Mouse (Mus musculus) liver, embryonic 14.5 days (tissue): Measurements from ENCODE around the gene Pkdcc. TPM values are rescaled to one million over a fixed set of nuclear protein-coding genes. Genes with fewer than 3 reads are reported as not detected.

ENCODE experiments used
- ATAC-seq: fragments of 200-750 bp; cut with Nextera tagmentation; 2 replicates; pipeline ENCODE4 v1.8.0; 2017; ENCODE audit warnings: moderate number of reproducible peaks, mild to moderate bottlenecking, moderate library complexity; ENCODE audit not compliant: insufficient read depth
- DNase-seq, 3 experiments: peaks; one replicate each; pipeline ENCODE4 v3.0.0-alpha.2; 2012 to 2013; ENCODE audit warnings: low read depth in 3 of 3, low spot score in 3 of 3
- H3K27ac ChIP-seq: fragments of 300-500 bp; sonication (generic); 2 replicates; pipeline ENCODE4 v1.5.1; 2014; ENCODE audit warnings: moderate library complexity, mild to moderate bottlenecking, control low read depth, inconsistent platforms
- H3K27me3 ChIP-seq: fragments of 300-500 bp; sonication (generic); 2 replicates; pipeline ENCODE4 v1.6.1; 2014; ENCODE audit warnings: mild to moderate bottlenecking, low read length, moderate library complexity; ENCODE audit not compliant: control insufficient read depth, insufficient read depth
- H3K36me3 ChIP-seq: fragments of 300-500 bp; sonication (generic); replicated peaks from 2 replicates; pipeline ENCODE4 v1.6.1; 2014; ENCODE audit warnings: low read depth; ENCODE audit not compliant: control insufficient read depth, insufficient read depth
- H3K4me1 ChIP-seq, 2 experiments: fragments of 200-500 bp in 1 of 2; fragments of 300-500 bp in 1 of 2; sonication (generic) in 1 of 2; replicated peaks; 2 replicates each; pipeline ENCODE4 v1.6.1; 2012 to 2014; ENCODE audit warnings: antibody characterized with exemption in 1 of 2, inconsistent platforms in 1 of 2, low read length in 1 of 2; ENCODE audit not compliant: control insufficient read depth in 2 of 2, insufficient read depth in 2 of 2
- H3K4me2 ChIP-seq: fragments of 300-500 bp; sonication (generic); 2 replicates; pipeline ENCODE4 v1.6.1; 2014; ENCODE audit warnings: low read depth, mild to moderate bottlenecking, control low read depth, moderate library complexity
- H3K4me3 ChIP-seq, 2 experiments: fragments of 200-500 bp in 1 of 2; fragments of 300-500 bp in 1 of 2; sonication (generic) in 1 of 2; 2 replicates each; pipeline ENCODE4 v1.5.1; 2012 to 2014; ENCODE audit warnings: low read depth in 2 of 2, low read length in 2 of 2, mild to moderate bottlenecking in 2 of 2, control low read depth in 1 of 2, inconsistent platforms in 1 of 2, moderate library complexity in 1 of 2; ENCODE audit not compliant: insufficient read depth in 1 of 2
- H3K9ac ChIP-seq: fragments of 300-500 bp; sonication (generic); replicated peaks from 2 replicates; pipeline ENCODE4 v1.6.1; 2014; ENCODE audit warnings: mild to moderate bottlenecking, control low read depth, moderate library complexity
- H3K9me3 ChIP-seq: fragments of 300-500 bp; sonication (generic); 2 replicates; pipeline ENCODE4 v1.6.1; 2016; ENCODE audit warnings: low read length, mixed read lengths; ENCODE audit not compliant: control insufficient read depth
- CTCF ChIP-seq: IDR thresholded peaks from 2 replicates; pipeline ENCODE4 v1.5.1; 2016; ENCODE audit warnings: antibody characterized with exemption, low read depth, control low read depth
- EP300 ChIP-seq: IDR thresholded peaks from 2 replicates; pipeline ENCODE4 v1.6.1; 2016; ENCODE audit warnings: antibody characterized with exemption, low read depth
- WGBS: fragments of 180-500 bp; shearing (Covaris S2); extraction: QIAGEN DNeasy Blood & Tissue Kit; methylation state at CpG from one replicate; pipeline ENCODE4 v1.1.7; 2014; ENCODE audit not compliant: insufficient replicate concordance; 5-methylcytosine and 5-hydroxymethylcytosine counted together
- polyA plus RNA-seq, 2 experiments: library from polyadenylated mRNA; depleted of rRNA in 1 of 2; stranded (reverse) in 1 of 2; unstranded in 1 of 2; fragments of >200 nt; fragmentation: Nextera tagmentation in 1 of 2; extraction: Ambion mirVana in 1 of 2; gene quantifications; 2 replicates each; pipeline versions ENCODE4 v1.2.1 to v1.2.3; 2012 to 2014

Gene Pkdcc
- polyA plus RNA-seq, 2 experiments = 2.3 to 14.7 TPM

DNA sequence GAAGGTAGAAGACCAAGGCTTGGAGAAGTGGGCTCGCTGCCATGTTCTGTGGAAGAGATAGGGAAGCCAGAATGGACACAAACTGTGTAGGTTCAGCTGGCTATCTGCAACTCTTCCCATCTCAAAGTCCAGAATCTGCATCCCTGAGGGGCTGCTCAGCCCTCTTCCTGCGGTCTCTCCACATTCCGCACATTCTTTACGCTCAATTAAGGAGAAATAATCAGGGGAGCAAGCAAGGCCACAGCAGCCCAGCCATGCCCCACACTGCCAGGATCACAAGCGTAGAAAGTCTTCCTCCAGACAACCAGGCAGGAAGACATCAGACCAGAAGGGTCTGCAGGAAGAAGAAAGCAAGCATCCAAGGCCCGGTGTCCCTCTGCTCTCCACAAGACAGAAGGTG is 13.8 kb upstream of the Pkdcc start:
- ATAC-seq = no peak
- Histone ChIP-seq H3K4me1 (0 out of 4 replicates have a peak, but pooled peaks cover 0 to 5% of the 10 kb centered on the region in 2 experiments), H3K27me3 (no peaks in the 10 kb centered on the region), H3K4me3 (no peak overlapping the region), H3K27ac (no peak overlapping the region), H3K9me3 (no peaks in the 10 kb centered on the region), H3K9ac (no peak overlapping the region), H3K4me2 (no peak overlapping the region), H3K36me3 (no peaks in the 10 kb centered on the region)
- TF ChIP-seq CTCF (no peak), EP300 (no peak)
- DNase-seq = no peak
- WGBS = 51% methylated on average over 6 of the region's 6 CpGs

DNA sequence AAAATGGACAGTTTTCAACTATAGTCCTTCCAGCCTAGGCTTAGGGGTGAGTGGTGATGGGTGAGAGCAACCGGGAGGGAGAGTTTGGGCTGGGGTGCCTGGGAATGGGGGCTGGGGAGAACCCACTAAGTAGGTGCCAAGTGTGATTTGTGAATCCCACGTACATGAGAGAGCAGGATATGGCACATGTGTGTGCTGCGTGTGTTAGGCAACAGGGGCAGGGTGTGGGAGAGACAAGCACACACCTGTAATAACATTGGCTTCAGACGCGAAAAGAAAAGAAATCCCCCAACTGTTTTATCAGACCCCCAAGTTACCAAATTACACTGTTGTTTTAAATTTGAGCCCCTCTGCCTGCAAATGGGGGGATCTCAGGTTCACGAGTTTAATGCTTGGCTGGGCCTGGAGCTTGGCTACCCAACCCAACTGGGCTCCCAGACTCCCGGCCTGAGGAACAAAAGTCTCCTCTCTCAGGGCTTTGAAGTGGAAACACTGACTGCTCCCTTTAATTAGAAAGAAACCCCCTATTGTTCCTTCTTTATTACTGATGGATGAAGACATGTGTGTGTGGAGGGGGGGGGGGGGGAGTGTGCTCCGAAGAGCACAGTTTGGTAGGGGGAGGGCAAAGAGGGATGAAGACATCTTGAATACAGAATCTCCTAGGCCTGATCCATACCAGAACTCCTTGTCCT is 11.3 kb upstream of the Pkdcc start:
- no peak overlapping the region for H3K9ac ChIP-seq
- no peaks in the 10 kb centered on the region for H3K27me3 ChIP-seq
- WGBS = 59% methylated on average over 8 of the region's 8 CpGs
- no peak overlapping the region for H3K4me3 ChIP-seq
- no peak for DNase-seq
- H3K9me3 ChIP-seq = no peaks in the 10 kb centered on the region
- H3K27ac ChIP-seq = no peak overlapping the region
- H3K4me2 ChIP-seq = no peak overlapping the region
- ATAC-seq = no peak
- TF ChIP-seq CTCF = no peak
- no peak for TF ChIP-seq EP300
- no peaks in the 10 kb centered on the region for H3K36me3 ChIP-seq
- 0 out of 4 replicates have a peak, but pooled peaks cover 0 to 5% of the 10 kb centered on the region in 2 experiments for H3K4me1 ChIP-seq

DNA sequence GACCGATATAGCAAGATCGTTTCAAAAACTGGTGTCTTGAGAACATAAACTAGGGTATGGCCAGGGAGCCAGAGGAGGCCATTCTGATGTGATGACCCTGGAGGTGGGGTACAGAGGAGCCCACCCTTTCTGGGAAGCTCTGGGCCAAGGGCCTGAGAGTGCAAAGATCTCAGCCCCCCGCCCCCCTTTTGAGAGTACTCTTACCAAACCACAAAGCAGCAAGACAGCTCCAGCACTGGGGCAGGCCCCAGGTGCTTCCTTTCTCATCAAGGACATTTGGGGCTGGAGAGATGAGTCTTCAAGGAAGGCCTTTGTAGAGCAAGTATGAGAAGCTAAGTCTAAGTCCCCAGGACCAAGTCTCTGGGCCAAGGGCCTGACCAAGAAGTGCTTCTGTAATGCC is 7.8 kb upstream of the Pkdcc start:
- Histone ChIP-seq H3K27me3 (no peaks in the 10 kb centered on the region), H3K9me3 (no peaks in the 10 kb centered on the region), H3K27ac (no peak overlapping the region), H3K9ac (no peak overlapping the region), H3K4me2 (no peak overlapping the region), H3K36me3 (no peaks in the 10 kb centered on the region), H3K4me3 (no peak overlapping the region), H3K4me1 (peaks cover 0 to 5% of the 10 kb centered on the region in 2 experiments; a peak in 1 of 4 replicates)
- WGBS = 61% methylated on average over 3 of the region's 3 CpGs
- ATAC-seq = no peak
- TF ChIP-seq EP300 (no peak), CTCF (no peak)
- no peak for DNase-seq

DNA sequence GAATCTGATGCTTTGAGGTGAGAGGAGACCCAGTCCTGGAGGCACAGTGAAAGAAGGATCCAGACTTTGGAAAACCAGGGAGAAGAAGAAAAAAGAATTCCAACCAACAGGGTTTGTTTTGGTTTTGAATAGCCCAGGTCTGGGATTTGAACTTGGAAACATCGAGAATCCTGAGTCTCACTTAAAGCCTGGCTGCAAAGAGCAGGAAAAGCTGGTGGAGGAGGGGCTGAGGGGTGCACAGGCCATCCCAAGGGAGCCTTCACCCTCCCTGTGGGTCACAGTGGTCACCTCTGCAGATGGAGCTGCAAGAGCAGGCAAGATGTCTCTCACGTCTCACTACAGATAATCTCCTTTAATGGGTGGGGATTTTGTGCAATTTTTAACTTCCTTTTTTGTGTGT is 6.6 kb upstream of the Pkdcc start:
- H3K27me3 ChIP-seq = no peaks in the 10 kb centered on the region
- no peak overlapping the region for H3K9ac ChIP-seq
- H3K36me3 ChIP-seq = no peaks in the 10 kb centered on the region
- H3K4me3 ChIP-seq = no peak overlapping the region
- ATAC-seq (no peak), DNase-seq (no peak)
- H3K9me3 ChIP-seq = no peaks in the 10 kb centered on the region
- TF ChIP-seq EP300 (no peak), CTCF (no peak)
- no peak overlapping the region for H3K4me2 ChIP-seq
- peaks cover 0 to 10% of the 10 kb centered on the region in 2 experiments; a peak in 1 of 4 replicates for H3K4me1 ChIP-seq
- no peak overlapping the region for H3K27ac ChIP-seq
- WGBS = 32% methylated on average over 2 of the region's 2 CpGs

DNA sequence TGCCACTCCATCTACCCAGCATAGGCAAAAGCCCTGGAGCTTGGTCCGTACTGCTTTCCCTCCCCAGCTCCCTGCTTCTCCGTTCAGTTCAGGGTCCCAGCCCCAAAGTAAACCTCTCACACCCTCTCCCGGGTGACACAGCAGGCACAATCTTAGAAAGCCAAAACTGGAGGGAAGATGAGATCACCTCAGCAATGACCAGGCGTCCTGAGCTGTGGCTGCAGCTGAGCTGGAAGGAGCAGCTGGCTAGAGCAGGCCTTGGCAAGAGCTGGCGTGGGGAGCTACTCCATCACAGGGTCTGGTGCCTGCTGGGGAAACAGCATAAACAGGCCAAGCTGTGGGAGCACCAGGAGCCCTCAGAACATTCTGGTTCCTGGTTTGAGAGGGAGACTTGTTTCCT is 4.6 kb upstream of the Pkdcc start:
- 47% methylated on average over 5 of the region's 5 CpGs for WGBS
- Histone ChIP-seq H3K9ac (no peak overlapping the region), H3K9me3 (no peaks in the 10 kb centered on the region), H3K36me3 (no peaks in the 10 kb centered on the region), H3K4me3 (no peak overlapping the region), H3K27ac (no peak overlapping the region), H3K4me1 (peaks cover 0 to 7% of the 10 kb centered on the region in 2 experiments; a peak in 1 of 4 replicates), H3K27me3 (peaks cover 17% of the 10 kb centered on the region), H3K4me2 (no peak overlapping the region)
- TF ChIP-seq CTCF = no peak
- TF ChIP-seq EP300 = no peak
- ATAC-seq (no peak), DNase-seq (no peak)
